Mouse (Mus musculus): ENCODE results near the gene Nhlrc1.

GRCm38 (mm10) chr13:46967308-46967707 lies 47.3 kb downstream of the Nhlrc1 start:
- TF ChIP-seq CTCF (IDR thresholded peaks at IDR 0.05; ENCODE audit: low read depth): no peak
- TF ChIP-seq EP300 (IDR thresholded peaks at IDR 0.05; ENCODE audit: low read depth): no peak
